In genomic region chr3:84155558-84156006, GRCm38 (mm10) we compare ENCODE assay signal across 8 mouse cellular contexts. TPM values are rescaled to one million over a fixed set of nuclear protein-coding genes. Genes with fewer than 3 reads are reported as not detected.
A peak's percentile ranks its signal among the peaks of the same experiment; 100 is the strongest.
DNase-seq lines count a peak whose midpoint lies in the region; ATAC-seq lines count a peak whose summit lies in the region.

Mnd1 (minus strand) TSS chr3:84155786.

- H3K4me3 ChIP-seq in hindbrain, embryonic 14.5 days (replicated peaks; ENCODE audit: low read length) = peak within 1 kb of the TSS; percentile 50

- 0 out of 2 replicates have a peak, but pooled peaks cover 3% of the 10 kb centered on the region for H3K4me1 ChIP-seq in hindbrain, embryonic 14.5 days (replicated peaks; ENCODE audit: control insufficient read depth, insufficient read depth, low read length)

- peak; percentile 96 for ATAC-seq in hindbrain, embryonic 14.5 days (ENCODE audit: low FRiP score)

- H3K36me3 ChIP-seq in hindbrain, embryonic 14.5 days (replicated peaks; ENCODE audit: control insufficient read depth, insufficient read depth) = peaks cover 20% of the 10 kb centered on the region

- H3K4me2 ChIP-seq in hindbrain, embryonic 14.5 days (replicated peaks) = peak within 1 kb of the TSS; percentile 94

- no peaks in the 10 kb centered on the region for H3K27me3 ChIP-seq in hindbrain, embryonic 14.5 days (ENCODE audit: control insufficient read depth, insufficient read depth, low read length)

- peak; percentile 97 for DNase-seq in R1 (ENCODE audit: low read depth, low spot score)
- DNase-seq in cerebellum, postnatal 25 days = peak; percentile 95 to 98
- peak; percentile 94 to 96 for DNase-seq in frontal cortex, postnatal 25 days (ENCODE audit: low spot score in 2 of 2)
- peak; percentile 86 for DNase-seq in hindbrain, embryonic 14.5 days (ENCODE audit: low spot score)
- DNase-seq in layer of hippocampus, postnatal 36 days = peak; percentile 96
- peak; percentile 99 for DNase-seq in lung, postnatal 36 days
- peak; percentile 98 for DNase-seq in retina, postnatal 1 day
- DNase-seq in urinary bladder, adult 18-20 months (ENCODE audit: low spot score in 2 of 2) = peak; percentile 98

- peak within 1 kb of the TSS; percentile 60 for H3K9ac ChIP-seq in hindbrain, embryonic 14.5 days

- no peaks in the 10 kb centered on the region for H3K9me3 ChIP-seq in hindbrain, embryonic 14.5 days (ENCODE audit: control insufficient read depth, low read length)

- 0% methylated on average over 29 of the region's 29 CpGs for WGBS in hindbrain, embryonic 14.5 days

- no peak within 1 kb of the TSS for H3K27ac ChIP-seq in hindbrain, embryonic 14.5 days

RNA-seq across cellular contexts. Expression of gene Mnd1, which starts in this region (rescaled TPM):
- polyA plus RNA-seq in hindbrain, embryonic 14.5 days (2014; fragmentation: Nextera tagmentation; extraction: Ambion mirVana) = 1.7 and 1.9 TPM in 2 replicates
- total RNA-seq in layer of hippocampus, postnatal 36 days (2021) = 1 to 10 TPM; 2.3 to 3.1 TPM
